Mouse (Mus musculus): Measurements from ENCODE around the gene Irf2bpl. TPM values are rescaled to one million over a fixed set of nuclear protein-coding genes. Genes with fewer than 3 reads are reported as not detected.
A peak's percentile ranks its signal among the peaks of the same experiment; 100 is the strongest.

Irf2bpl gene
- polyA plus RNA-seq, 1 experiment from 2014 or later: 67.0 TPM

GRCm38 (mm10) chr12:86893326-86894183, 9.0 kb upstream of the Irf2bpl start:
- Histone ChIP-seq H3K27me3 (replicated peaks; ENCODE audit: control insufficient read depth, insufficient read depth, low read length) (no peaks in the 10 kb centered on the region), H3K9ac (replicated peaks; ENCODE audit: low read depth, low read length) (peak overlapping the region; percentile 65), H3K4me2 (ENCODE audit: low read length) (peak overlapping the region; percentile 82), H3K4me1 (replicated peaks; ENCODE audit: control insufficient read depth, insufficient read depth, low read length) (peaks cover 89% of the 10 kb centered on the region), H3K4me3 (replicated peaks; ENCODE audit: low read length) (peak overlapping the region; percentile 3), H3K9me3 (ENCODE audit: control insufficient read depth, low read length) (no peaks in the 10 kb centered on the region), H3K27ac (ENCODE audit: low read length) (peak overlapping the region; percentile 100), H3K36me3 (ENCODE audit: control insufficient read depth, insufficient read depth) (no peaks in the 10 kb centered on the region)
- WGBS: under 1% methylated on average over 20 of the region's 20 CpGs
- ATAC-seq: peak; percentile 7

- Histone ChIP-seq H3K4me3 (replicated peaks; ENCODE audit: low read length) (peak overlapping the region; percentile 40), H3K27ac (ENCODE audit: low read length) (peak overlapping the region; percentile 100), H3K9me3 (ENCODE audit: control insufficient read depth, low read length) (no peaks in the 10 kb centered on the region), H3K9ac (replicated peaks; ENCODE audit: low read depth, low read length) (peak overlapping the region; percentile 71), H3K36me3 (ENCODE audit: control insufficient read depth, insufficient read depth) (no peaks in the 10 kb centered on the region), H3K4me2 (ENCODE audit: low read length) (peak overlapping the region; percentile 82), H3K27me3 (replicated peaks; ENCODE audit: control insufficient read depth, insufficient read depth, low read length) (no peaks in the 10 kb centered on the region), H3K4me1 (replicated peaks; ENCODE audit: control insufficient read depth, insufficient read depth, low read length) (peaks cover 89% of the 10 kb centered on the region)
- ATAC-seq: peak; percentile 4; the same call in 1 of the 2 replicates
- 0% methylated on average over 18 of the region's 18 CpGs for WGBS
Observed at GRCm38 (mm10) chr12:86892711-86893311, 8.2 kb upstream of the Irf2bpl start.

GRCm38 (mm10) chr12:86891786-86892702, 7.4 kb upstream of the Irf2bpl start:
- Histone ChIP-seq H3K27me3 (replicated peaks; ENCODE audit: control insufficient read depth, insufficient read depth, low read length) (no peaks in the 10 kb centered on the region), H3K9ac (replicated peaks; ENCODE audit: low read depth, low read length) (peak overlapping the region; percentile 71), H3K4me1 (replicated peaks; ENCODE audit: control insufficient read depth, insufficient read depth, low read length) (peaks cover 86% of the 10 kb centered on the region), H3K27ac (ENCODE audit: low read length) (peak overlapping the region; percentile 100), H3K36me3 (ENCODE audit: control insufficient read depth, insufficient read depth) (no peaks in the 10 kb centered on the region), H3K4me2 (ENCODE audit: low read length) (peak overlapping the region; percentile 82), H3K9me3 (ENCODE audit: control insufficient read depth, low read length) (no peaks in the 10 kb centered on the region), H3K4me3 (replicated peaks; ENCODE audit: low read length) (peak overlapping the region; percentile 40)
- peak; percentile 7; the same call in 1 of the 2 replicates for ATAC-seq
- under 1% methylated on average over 36 of the region's 37 CpGs for WGBS

GRCm38 (mm10) chr12:86891454-86891785, 6.8 kb upstream of the Irf2bpl start:
- Histone ChIP-seq H3K36me3 (ENCODE audit: control insufficient read depth, insufficient read depth) (no peaks in the 10 kb centered on the region), H3K4me3 (replicated peaks; ENCODE audit: low read length) (peak overlapping the region; percentile 40), H3K4me2 (ENCODE audit: low read length) (peak overlapping the region; percentile 82), H3K27me3 (replicated peaks; ENCODE audit: control insufficient read depth, insufficient read depth, low read length) (no peaks in the 10 kb centered on the region), H3K4me1 (replicated peaks; ENCODE audit: control insufficient read depth, insufficient read depth, low read length) (peaks cover 86% of the 10 kb centered on the region), H3K9ac (replicated peaks; ENCODE audit: low read depth, low read length) (peak overlapping the region; percentile 71), H3K9me3 (ENCODE audit: control insufficient read depth, low read length) (no peaks in the 10 kb centered on the region), H3K27ac (ENCODE audit: low read length) (peak overlapping the region; percentile 100)
- WGBS: under 1% methylated on average over 11 of the region's 11 CpGs
- ATAC-seq: no peak

- Histone ChIP-seq H3K27ac (ENCODE audit: low read length) (peak overlapping the region; percentile 100), H3K27me3 (replicated peaks; ENCODE audit: control insufficient read depth, insufficient read depth, low read length) (no peaks in the 10 kb centered on the region), H3K4me3 (replicated peaks; ENCODE audit: low read length) (no peak overlapping the region), H3K9me3 (ENCODE audit: control insufficient read depth, low read length) (no peaks in the 10 kb centered on the region), H3K4me1 (replicated peaks; ENCODE audit: control insufficient read depth, insufficient read depth, low read length) (peaks cover 84% of the 10 kb centered on the region), H3K4me2 (ENCODE audit: low read length) (peak overlapping the region; percentile 25; the same call in 1 of the 2 replicates), H3K9ac (replicated peaks; ENCODE audit: low read depth, low read length) (peak overlapping the region; percentile 47), H3K36me3 (ENCODE audit: control insufficient read depth, insufficient read depth) (no peaks in the 10 kb centered on the region)
- ATAC-seq: no peak
- 26% methylated on average over 8 of the region's 8 CpGs for WGBS
Observed at GRCm38 (mm10) chr12:86890796-86891301, 6.3 kb upstream of the Irf2bpl start.

GRCm38 (mm10) chr12:86890091-86890720, 5.6 kb upstream of the Irf2bpl start:
- no peaks in the 10 kb centered on the region for H3K9me3 ChIP-seq (ENCODE audit: control insufficient read depth, low read length)
- ATAC-seq: no peak
- WGBS: 54% methylated on average over 12 of the region's 12 CpGs
- H3K4me2 ChIP-seq (ENCODE audit: low read length): no peak overlapping the region; the same call in 1 of the 2 replicates
- peak overlapping the region; percentile 47; the same call in 1 of the 2 replicates for H3K9ac ChIP-seq (replicated peaks; ENCODE audit: low read depth, low read length)
- no peaks in the 10 kb centered on the region for H3K27me3 ChIP-seq (replicated peaks; ENCODE audit: control insufficient read depth, insufficient read depth, low read length)
- H3K4me3 ChIP-seq (replicated peaks; ENCODE audit: low read length): no peak overlapping the region
- H3K36me3 ChIP-seq (ENCODE audit: control insufficient read depth, insufficient read depth): no peaks in the 10 kb centered on the region
- peaks cover 84% of the 10 kb centered on the region for H3K4me1 ChIP-seq (replicated peaks; ENCODE audit: control insufficient read depth, insufficient read depth, low read length)
- peak overlapping the region; percentile 100 for H3K27ac ChIP-seq (ENCODE audit: low read length)

- peak overlapping the region; percentile 82 for H3K27ac ChIP-seq (ENCODE audit: low read length)
- H3K4me2 ChIP-seq (ENCODE audit: low read length): peak overlapping the region; percentile 56
- WGBS: 13% methylated on average over 7 of the region's 7 CpGs
- H3K4me1 ChIP-seq (replicated peaks; ENCODE audit: control insufficient read depth, insufficient read depth, low read length): peaks cover 83% of the 10 kb centered on the region
- no peaks in the 10 kb centered on the region for H3K36me3 ChIP-seq (ENCODE audit: control insufficient read depth, insufficient read depth)
- no peak for ATAC-seq
- no peak overlapping the region for H3K4me3 ChIP-seq (replicated peaks; ENCODE audit: low read length)
- H3K9ac ChIP-seq (replicated peaks; ENCODE audit: low read depth, low read length): peak overlapping the region; percentile 68
- H3K9me3 ChIP-seq (ENCODE audit: control insufficient read depth, low read length): no peaks in the 10 kb centered on the region
- no peaks in the 10 kb centered on the region for H3K27me3 ChIP-seq (replicated peaks; ENCODE audit: control insufficient read depth, insufficient read depth, low read length)
Observed at GRCm38 (mm10) chr12:86889103-86889644, 4.6 kb upstream of the Irf2bpl start.

Data from forebrain, embryonic 16.5 days (tissue).